Mouse (Mus musculus) adrenal gland, adult 8-10 months (tissue): ENCODE measurements at regions not wholly inside any gene's neighbourhood (a gene's known extent, or its start where the extent isn't known, plus 50 kb on each side); places are given as distances from the start of the nearest gene placed in this dataset.

ENCODE experiments used
- DNase-seq: peaks from one replicate; pipeline ENCODE4 v3.0.0; 2022

- no peak for DNase-seq
Measured at GRCm38 (mm10) chr16:71197523-71197922, 883.8 kb downstream of the Gbe1 start.

- no peak for DNase-seq
Measured at GRCm38 (mm10) chr16:71208806-71209205, 895.1 kb downstream of the Gbe1 start.

DNA sequence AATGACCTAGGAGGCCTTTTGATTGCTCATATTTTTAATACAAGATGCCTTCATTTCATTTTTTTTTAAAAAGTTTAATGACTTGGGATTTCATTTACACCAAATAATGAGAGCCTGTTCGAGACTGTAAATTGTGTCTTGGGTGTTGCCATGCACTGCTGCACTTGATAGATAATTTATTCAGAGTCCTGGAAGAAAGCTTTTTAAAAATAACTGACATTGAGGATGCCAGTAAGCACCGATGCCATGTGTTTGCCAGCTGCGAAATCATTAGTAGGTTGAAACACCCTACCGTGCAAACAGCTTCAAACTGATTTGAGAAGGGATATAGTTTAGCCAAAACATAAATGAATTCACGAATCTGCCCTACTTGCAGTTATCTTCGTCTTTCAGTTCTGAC, 910.7 kb downstream of the Gbe1 start:
- no peak for DNase-seq

DNA sequence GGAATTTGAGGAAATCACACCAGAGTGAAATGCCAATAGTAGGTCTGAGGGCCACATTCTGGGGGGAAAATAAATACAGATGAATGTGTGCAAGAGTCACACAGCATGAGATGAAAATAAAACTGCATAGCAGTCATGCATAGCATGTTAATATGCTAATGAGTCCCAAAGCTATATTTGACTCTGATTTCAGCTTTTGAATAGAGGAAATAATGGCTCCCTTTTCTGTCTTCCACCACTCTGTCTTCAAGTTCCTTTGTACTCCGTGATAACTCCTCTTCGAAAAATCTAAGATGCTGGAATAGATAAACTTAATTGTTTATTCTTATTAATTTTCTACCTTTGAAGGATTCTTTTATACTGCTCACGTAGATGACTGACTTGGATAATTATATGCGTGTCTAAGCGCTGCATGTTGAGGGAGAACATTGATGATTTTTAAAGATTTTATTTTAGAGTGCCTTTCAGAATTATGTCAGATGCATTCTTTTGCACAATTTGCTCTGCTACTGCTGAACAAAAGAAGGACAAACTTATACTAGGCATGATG, 916.4 kb downstream of the Gbe1 start:
- no peak for DNase-seq

- DNase-seq = no peak
Measured at GRCm38 (mm10) chr16:71243065-71243464, 929.3 kb downstream of the Gbe1 start.

DNA sequence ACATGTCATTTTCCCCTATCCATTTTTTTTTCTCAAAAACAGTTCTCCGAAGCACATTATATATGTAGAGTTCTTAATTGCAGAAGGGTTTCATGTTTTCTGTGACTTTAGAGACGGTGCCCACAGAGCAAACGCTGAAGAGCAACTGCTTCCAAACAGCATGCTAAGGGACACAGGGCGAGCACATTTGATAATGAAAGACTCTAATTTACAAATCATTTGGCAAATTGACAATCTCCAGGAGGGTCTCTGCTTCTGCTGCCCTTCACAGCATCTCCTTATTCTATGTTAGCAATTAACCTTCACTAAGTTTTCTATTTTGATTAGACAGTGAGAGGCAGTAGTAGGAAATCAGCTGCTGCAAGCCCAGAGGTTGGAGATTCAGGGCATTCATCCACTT, 929.7 kb downstream of the Gbe1 start:
- no peak for DNase-seq

DNA sequence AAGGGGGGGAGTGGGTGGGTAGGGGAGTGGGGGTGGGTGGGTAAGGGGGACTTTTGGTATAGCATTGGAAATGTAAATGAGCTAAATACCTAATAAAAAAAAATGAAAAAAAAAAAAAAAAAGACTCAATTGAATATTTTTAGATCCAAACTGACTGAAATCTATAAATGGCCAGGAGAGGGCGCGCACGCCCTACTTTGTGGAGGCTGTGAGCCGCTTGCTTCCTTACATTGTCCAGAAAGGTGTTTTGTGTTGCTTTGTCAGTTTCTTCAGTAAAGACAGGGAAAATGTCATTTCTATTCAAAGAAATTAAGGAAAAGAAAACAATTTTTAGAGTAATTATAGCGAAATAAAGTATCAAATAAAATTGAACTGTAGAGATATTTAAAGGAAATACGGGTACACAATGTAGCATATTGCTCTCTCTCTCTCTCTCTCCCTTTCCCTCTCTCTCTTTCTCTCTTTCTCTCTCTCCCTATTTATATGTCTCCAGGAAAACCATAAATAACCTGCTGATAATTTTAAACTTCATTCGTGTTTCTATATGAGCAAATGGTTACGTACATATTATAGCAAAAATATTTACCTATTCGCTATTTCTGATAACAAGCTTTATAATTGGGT, 933.9 kb downstream of the Gbe1 start:
- DNase-seq = peak; percentile 9

GRCm38 (mm10) chr16:71255740-71256139, 942.0 kb downstream of the Gbe1 start:
- no peak for DNase-seq

DNA sequence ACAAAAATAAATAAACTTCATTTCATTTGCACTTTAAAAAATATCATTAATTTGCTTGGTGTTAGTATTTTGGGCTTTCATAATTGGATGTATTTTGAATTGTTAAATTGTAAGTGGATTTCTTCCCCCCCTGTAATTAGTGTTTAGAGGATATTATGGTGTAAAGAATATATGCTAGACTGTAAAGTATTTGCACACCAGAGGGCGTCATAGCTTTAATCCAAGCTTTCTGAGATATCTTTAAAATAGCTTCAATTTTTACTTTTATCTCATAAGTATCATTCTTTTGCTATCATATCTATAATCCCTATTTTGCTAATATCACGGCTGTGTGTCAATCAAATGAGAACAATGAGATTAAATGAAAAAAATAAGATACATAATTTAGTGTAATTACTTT, 942.4 kb downstream of the Gbe1 start:
- DNase-seq = no peak

DNA sequence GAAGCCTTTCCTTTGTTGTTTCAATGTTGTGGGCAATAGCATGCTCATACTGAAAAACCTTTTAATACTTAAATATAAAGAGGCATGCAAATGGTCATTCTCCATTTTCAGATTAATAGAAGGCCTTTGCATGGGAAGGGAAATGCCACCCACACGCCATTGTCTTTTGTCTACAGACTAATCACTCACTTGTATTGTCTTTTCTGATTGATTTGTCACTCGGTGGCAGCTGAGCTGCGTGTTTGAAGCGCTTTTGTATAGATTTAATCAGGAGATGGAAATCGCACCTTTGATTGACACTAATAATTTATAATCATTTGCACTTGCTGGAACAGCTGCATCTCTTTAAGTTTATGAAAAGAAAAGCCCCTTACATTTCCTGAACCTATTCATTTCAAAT, 953.4 kb downstream of the Gbe1 start:
- DNase-seq = no peak
